Mouse (Mus musculus): ENCODE data around the gene Nos1. TPM values are rescaled to one million over a fixed set of nuclear protein-coding genes. Genes with fewer than 3 reads are reported as not detected.
"Not testable (repeated sequence)": the region's sequence is repeated elsewhere in the genome, so short reads cannot be mapped to it uniquely, and the experiment has no call there.

Nos1 gene
- polyA plus RNA-seq, 1 experiment from 2014 or later, result not detected

DNA sequence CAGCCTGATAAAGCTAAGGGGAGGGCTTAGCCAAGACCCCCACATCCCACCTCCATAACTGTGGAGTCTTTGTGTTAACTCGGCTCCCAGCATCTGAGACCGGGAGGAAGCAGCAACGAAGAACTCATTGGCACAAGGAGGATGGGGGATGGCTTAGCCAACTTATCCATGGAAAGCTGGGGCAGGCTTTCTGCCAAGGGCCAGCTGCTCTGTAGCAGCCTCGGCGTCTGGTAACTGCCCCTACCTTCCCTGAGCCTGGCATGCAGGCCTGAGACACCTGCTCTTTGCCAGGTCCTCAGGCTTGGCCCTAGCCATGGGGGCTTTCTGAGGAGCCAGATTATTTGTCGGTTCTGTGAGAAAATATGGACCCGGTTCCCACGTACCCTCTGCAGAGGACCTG, 93.0 kb downstream of the Nos1 start:
- Histone ChIP-seq H3K4me3 (ENCODE audit: low read depth, low read length) (no peak overlapping the region), H3K9ac (ENCODE audit: low read depth, low read length) (no peak overlapping the region), H3K4me1 (ENCODE audit: control insufficient read depth, insufficient read depth, low read length) (no peaks in the 10 kb centered on the region), H3K27ac (ENCODE audit: low read depth, low read length) (no peak overlapping the region), H3K9me3 (replicated peaks; ENCODE audit: control insufficient read depth, low read length) (0 out of 2 replicates have a peak, but pooled peaks cover 4% of the 10 kb centered on the region), H3K4me2 (no peak overlapping the region), H3K36me3 (ENCODE audit: control insufficient read depth, insufficient read depth, low read length) (no peaks in the 10 kb centered on the region), H3K27me3 (ENCODE audit: control insufficient read depth, insufficient read depth, low read length) (0 out of 2 replicates have a peak, but pooled peaks cover 6% of the 10 kb centered on the region)
- ATAC-seq (replicated peaks; ENCODE audit: insufficient number of reproducible peaks, low FRiP score, low TSS enrichment), result no peak
- WGBS (ENCODE audit: insufficient replicate concordance), result 76% methylated on average over 8 of the region's 8 CpGs

DNA sequence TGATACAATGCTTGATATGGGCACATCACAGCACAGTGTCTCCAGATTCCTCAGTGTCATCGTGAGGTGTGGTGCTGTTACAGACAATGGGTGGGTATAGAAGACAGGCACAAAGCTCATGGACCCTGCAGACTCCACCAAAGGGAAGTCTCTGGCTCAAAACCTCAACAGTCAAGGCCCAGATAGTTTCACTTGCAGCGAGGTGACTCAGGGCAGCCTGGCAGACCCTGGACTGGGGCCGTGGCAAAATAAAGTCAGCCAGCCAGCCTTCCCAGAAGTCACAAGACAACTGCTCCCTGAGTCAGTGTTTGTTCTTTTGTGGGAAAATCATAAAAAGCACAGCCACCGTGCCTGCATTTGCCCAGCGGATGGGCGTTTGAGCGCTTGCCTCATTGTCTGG, 93.4 kb downstream of the Nos1 start:
- H3K4me1 ChIP-seq (ENCODE audit: control insufficient read depth, insufficient read depth, low read length), result no peaks in the 10 kb centered on the region
- no peak for ATAC-seq (replicated peaks; ENCODE audit: insufficient number of reproducible peaks, low FRiP score, low TSS enrichment)
- 81% methylated on average over 7 of the region's 7 CpGs for WGBS (ENCODE audit: insufficient replicate concordance)

DNA sequence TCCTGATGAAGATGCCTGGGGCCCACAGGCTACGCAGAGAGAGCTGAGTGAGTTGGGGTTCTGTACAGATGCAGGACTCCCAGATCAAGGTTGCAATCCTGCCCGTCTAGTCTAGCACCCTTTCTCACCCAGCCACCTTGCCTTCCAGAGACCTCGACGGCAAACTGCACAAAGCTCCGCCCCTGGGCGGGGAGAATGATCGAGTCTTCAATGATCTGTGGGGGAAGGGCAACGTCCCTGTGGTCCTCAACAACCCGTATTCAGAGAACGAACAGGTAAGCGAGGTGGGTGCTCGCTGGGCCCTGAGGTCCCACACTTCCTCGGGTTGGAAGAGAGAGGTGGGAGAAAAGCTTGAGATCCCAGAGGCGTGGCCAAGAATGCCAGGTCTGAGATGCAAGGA, 98.3 kb downstream of the Nos1 start:
- Histone ChIP-seq H3K4me2 (no peak overlapping the region), H3K9me3 (replicated peaks; ENCODE audit: control insufficient read depth, low read length) (0 out of 2 replicates have a peak, but pooled peaks cover 4% of the 10 kb centered on the region), H3K4me3 (ENCODE audit: low read depth, low read length) (no peak overlapping the region), H3K4me1 (ENCODE audit: control insufficient read depth, insufficient read depth, low read length) (no peaks in the 10 kb centered on the region), H3K9ac (ENCODE audit: low read depth, low read length) (no peak overlapping the region), H3K36me3 (ENCODE audit: control insufficient read depth, insufficient read depth, low read length) (no peaks in the 10 kb centered on the region), H3K27me3 (ENCODE audit: control insufficient read depth, insufficient read depth, low read length) (no peaks in the 10 kb centered on the region), H3K27ac (ENCODE audit: low read depth, low read length) (no peak overlapping the region)
- ATAC-seq (replicated peaks; ENCODE audit: insufficient number of reproducible peaks, low FRiP score, low TSS enrichment), result no peak
- WGBS (ENCODE audit: insufficient replicate concordance), result 40% methylated on average over 14 of the region's 14 CpGs

More for the DNA sequence above, 93.4 kb downstream of the Nos1 start:
- Histone ChIP-seq H3K36me3 (ENCODE audit: control insufficient read depth, insufficient read depth, low read length) (no peaks in the 10 kb centered on the region), H3K27me3 (ENCODE audit: control insufficient read depth, insufficient read depth, low read length) (0 out of 2 replicates have a peak, but pooled peaks cover 6% of the 10 kb centered on the region), H3K4me3 (ENCODE audit: low read depth, low read length) (no peak overlapping the region), H3K27ac (ENCODE audit: low read depth, low read length) (no peak overlapping the region), H3K9me3 (replicated peaks; ENCODE audit: control insufficient read depth, low read length) (0 out of 2 replicates have a peak, but pooled peaks cover 4% of the 10 kb centered on the region), H3K9ac (ENCODE audit: low read depth, low read length) (no peak overlapping the region), H3K4me2 (no peak overlapping the region)

DNA sequence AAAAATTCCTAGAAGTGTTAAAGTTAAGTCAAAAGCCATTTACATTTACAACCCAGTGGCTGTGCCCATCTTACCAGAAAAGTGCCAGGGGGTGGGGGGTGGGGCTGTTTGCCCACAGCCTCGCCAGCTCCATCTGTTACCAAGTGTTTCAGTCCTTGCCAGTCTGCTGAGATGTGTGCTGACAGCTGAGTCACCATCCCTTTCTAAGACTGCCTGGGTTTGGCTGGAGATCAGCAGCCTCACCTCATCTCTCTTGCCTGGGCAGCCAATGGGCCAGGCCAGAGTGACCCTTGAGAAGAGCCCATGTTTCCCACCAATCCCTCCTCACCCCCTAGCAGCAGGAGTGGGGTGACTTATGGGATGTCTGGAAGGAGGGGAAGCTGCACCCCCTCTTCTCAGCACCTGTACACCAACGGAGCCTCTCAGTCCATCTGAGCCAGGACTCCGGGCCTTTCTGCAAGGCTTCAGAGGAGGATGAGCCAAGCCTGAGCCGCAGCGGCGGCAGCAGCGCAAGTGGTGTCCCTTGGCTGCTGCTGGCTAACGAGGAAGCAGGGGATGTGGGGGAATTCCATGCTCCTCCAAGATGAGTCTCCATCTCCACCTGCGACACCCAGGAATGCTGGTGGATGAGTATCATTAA, 100.2 kb downstream of the Nos1 start:
- Histone ChIP-seq H3K27me3 (ENCODE audit: control insufficient read depth, insufficient read depth, low read length) (no peaks in the 10 kb centered on the region), H3K4me3 (ENCODE audit: low read depth, low read length) (no peak overlapping the region), H3K4me2 (no peak overlapping the region), H3K36me3 (ENCODE audit: control insufficient read depth, insufficient read depth, low read length) (no peaks in the 10 kb centered on the region), H3K4me1 (ENCODE audit: control insufficient read depth, insufficient read depth, low read length) (no peaks in the 10 kb centered on the region), H3K27ac (ENCODE audit: low read depth, low read length) (no peak overlapping the region), H3K9me3 (replicated peaks; ENCODE audit: control insufficient read depth, low read length) (0 out of 2 replicates have a peak, but pooled peaks cover 4% of the 10 kb centered on the region), H3K9ac (ENCODE audit: low read depth, low read length) (no peak overlapping the region)
- WGBS (ENCODE audit: insufficient replicate concordance), result 78% methylated on average over 9 of the region's 9 CpGs
- no peak for ATAC-seq (replicated peaks; ENCODE audit: insufficient number of reproducible peaks, low FRiP score, low TSS enrichment)

DNA sequence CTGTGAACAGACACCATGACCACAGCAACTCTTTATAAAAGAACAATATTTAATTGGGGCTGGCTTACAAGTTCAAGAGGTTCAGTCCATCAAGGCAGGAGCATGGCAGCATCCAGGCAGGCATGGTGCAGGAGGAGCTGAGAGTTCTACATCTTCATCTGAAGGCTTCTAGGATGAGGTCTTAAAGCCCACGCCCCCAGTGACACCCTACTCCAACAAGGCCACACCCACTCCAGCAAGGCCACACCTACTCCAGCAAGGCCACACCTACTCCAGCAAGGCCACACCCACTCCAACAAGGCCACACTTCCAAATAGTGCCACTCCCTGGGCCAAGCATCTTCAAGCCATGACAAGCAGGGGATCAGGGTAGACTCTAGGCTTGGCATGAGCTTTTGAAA, 101.6 kb downstream of the Nos1 start:
- not testable (repeated sequence) for H3K27me3 ChIP-seq (ENCODE audit: control insufficient read depth, insufficient read depth, low read length); H3K4me2 ChIP-seq; H3K4me3 ChIP-seq (ENCODE audit: low read depth, low read length); H3K36me3 ChIP-seq (ENCODE audit: control insufficient read depth, insufficient read depth, low read length); ATAC-seq (replicated peaks; ENCODE audit: insufficient number of reproducible peaks, low FRiP score, low TSS enrichment); H3K4me1 ChIP-seq (ENCODE audit: control insufficient read depth, insufficient read depth, low read length); H3K9me3 ChIP-seq (replicated peaks; ENCODE audit: control insufficient read depth, low read length); H3K27ac ChIP-seq (ENCODE audit: low read depth, low read length); H3K9ac ChIP-seq (ENCODE audit: low read depth, low read length)
- 57% methylated on average over 1 of the region's 1 CpGs for WGBS (ENCODE audit: insufficient replicate concordance)

DNA sequence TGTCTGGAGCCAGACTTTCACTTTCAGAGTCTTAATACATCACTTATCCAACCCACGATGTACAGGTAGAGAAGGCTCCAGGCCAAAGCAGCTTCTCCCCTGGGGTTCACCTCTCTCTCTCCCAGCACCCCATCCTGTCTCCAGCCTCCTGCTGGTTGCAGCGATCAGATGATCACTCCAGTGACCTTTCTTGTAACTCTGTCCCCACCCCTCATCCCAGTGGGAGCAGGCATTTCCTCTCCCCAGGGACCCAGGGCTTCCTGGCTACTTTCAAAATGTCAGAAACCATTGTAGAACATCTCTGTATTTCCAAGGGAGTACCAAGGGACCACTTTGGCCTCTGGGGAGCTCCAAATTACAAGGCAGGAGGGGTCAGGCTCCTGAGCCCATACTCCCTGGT, 104.2 kb downstream of the Nos1 start:
- H3K36me3 ChIP-seq (ENCODE audit: control insufficient read depth, insufficient read depth, low read length), result no peaks in the 10 kb centered on the region
- H3K4me3 ChIP-seq (ENCODE audit: low read depth, low read length), result no peak overlapping the region
- H3K27ac ChIP-seq (ENCODE audit: low read depth, low read length), result no peak overlapping the region
- no peak for ATAC-seq (replicated peaks; ENCODE audit: insufficient number of reproducible peaks, low FRiP score, low TSS enrichment)
- 43% methylated on average over 2 of the region's 2 CpGs for WGBS (ENCODE audit: insufficient replicate concordance)
- no peak overlapping the region for H3K4me2 ChIP-seq
- H3K9me3 ChIP-seq (replicated peaks; ENCODE audit: control insufficient read depth, low read length), result no peaks in the 10 kb centered on the region
- H3K4me1 ChIP-seq (ENCODE audit: control insufficient read depth, insufficient read depth, low read length), result no peaks in the 10 kb centered on the region
- H3K9ac ChIP-seq (ENCODE audit: low read depth, low read length), result no peak overlapping the region
- no peaks in the 10 kb centered on the region; the same call in 1 of the 2 replicates for H3K27me3 ChIP-seq (ENCODE audit: control insufficient read depth, insufficient read depth, low read length)

DNA sequence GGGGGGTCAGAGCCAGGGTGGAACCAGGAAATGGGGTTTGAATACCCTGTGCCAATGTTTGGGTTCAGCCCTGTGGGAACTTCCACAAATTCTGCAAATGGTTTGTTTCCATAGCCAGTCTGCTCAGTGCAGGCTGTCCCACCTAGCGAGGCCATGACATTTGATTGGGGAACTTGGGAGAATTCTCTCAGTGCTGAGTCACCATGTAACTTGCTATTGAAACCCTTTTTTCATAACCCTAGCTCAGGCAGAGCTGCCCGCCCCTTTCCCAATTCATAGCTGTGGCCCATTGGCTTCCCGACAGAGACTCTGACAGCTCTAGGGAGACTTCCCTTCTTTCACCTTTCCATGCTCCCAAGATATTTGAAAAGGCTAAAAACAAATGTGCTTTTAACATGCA, 107.3 kb downstream of the Nos1 start:
- 73% methylated on average over 3 of the region's 3 CpGs for WGBS (ENCODE audit: insufficient replicate concordance)
- no peak overlapping the region for H3K27ac ChIP-seq (ENCODE audit: low read depth, low read length)
- no peak for ATAC-seq (replicated peaks; ENCODE audit: insufficient number of reproducible peaks, low FRiP score, low TSS enrichment)

DNA sequence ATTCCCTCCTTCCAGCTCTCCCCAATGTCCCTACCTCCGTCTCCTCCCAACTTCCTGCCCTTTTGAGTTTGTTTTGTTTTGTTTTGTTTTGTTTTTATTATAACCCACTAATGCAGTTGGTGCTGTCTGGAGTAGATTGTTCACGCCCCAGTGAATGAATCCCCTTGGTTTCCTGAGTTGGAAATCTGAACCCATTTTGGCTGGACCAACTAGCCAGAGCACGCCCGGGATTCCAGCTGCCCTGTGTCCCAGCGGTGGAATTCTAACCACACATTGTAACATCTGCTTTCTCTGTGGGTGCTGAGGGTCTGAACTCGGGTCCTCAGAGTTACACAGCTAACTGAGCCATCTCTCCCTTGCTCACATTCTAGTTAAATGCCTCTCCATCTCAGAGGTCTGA, 108.1 kb downstream of the Nos1 start:
- H3K4me1 ChIP-seq (ENCODE audit: control insufficient read depth, insufficient read depth, low read length), result peaks cover 1% of the 10 kb centered on the region; the same call in 1 of the 2 replicates
- peaks cover 1% of the 10 kb centered on the region; the same call in 1 of the 2 replicates for H3K27me3 ChIP-seq (ENCODE audit: control insufficient read depth, insufficient read depth, low read length)
- 58% methylated on average over 6 of the region's 6 CpGs for WGBS (ENCODE audit: insufficient replicate concordance)
- H3K36me3 ChIP-seq (ENCODE audit: control insufficient read depth, insufficient read depth, low read length), result no peaks in the 10 kb centered on the region
- ATAC-seq (replicated peaks; ENCODE audit: insufficient number of reproducible peaks, low FRiP score, low TSS enrichment), result no peak
- H3K9ac ChIP-seq (ENCODE audit: low read depth, low read length), result no peak overlapping the region
- no peak overlapping the region for H3K4me2 ChIP-seq
- no peaks in the 10 kb centered on the region for H3K9me3 ChIP-seq (replicated peaks; ENCODE audit: control insufficient read depth, low read length)
- no peak overlapping the region for H3K4me3 ChIP-seq (ENCODE audit: low read depth, low read length)
- no peak overlapping the region for H3K27ac ChIP-seq (ENCODE audit: low read depth, low read length)

More for the DNA sequence above, 107.3 kb downstream of the Nos1 start:
- Histone ChIP-seq H3K4me1 (ENCODE audit: control insufficient read depth, insufficient read depth, low read length) (no peaks in the 10 kb centered on the region), H3K4me3 (ENCODE audit: low read depth, low read length) (no peak overlapping the region), H3K27me3 (ENCODE audit: control insufficient read depth, insufficient read depth, low read length) (no peaks in the 10 kb centered on the region; the same call in 1 of the 2 replicates), H3K9me3 (replicated peaks; ENCODE audit: control insufficient read depth, low read length) (no peaks in the 10 kb centered on the region), H3K36me3 (ENCODE audit: control insufficient read depth, insufficient read depth, low read length) (no peaks in the 10 kb centered on the region), H3K9ac (ENCODE audit: low read depth, low read length) (no peak overlapping the region), H3K4me2 (no peak overlapping the region)

DNA sequence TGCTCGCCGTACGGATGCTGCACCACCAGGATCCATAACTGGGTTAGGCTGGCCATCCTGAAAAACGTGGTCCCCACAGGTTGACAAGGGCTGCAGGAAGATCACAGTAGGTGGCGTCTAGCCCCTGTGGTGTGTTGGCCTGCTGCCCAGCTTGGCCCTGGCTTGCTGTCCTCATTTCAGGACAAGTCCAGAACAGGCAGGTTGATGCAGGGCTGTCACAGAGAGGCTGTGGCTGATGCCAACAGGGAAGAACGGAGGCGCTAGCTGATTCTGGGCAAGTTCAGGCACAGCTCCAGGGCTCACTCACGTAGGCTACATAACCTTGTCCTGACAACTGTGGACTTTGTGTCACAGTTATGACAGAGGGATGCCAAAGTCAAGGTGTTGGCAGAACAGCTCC, 108.7 kb downstream of the Nos1 start:
- peaks cover 3% of the 10 kb centered on the region; the same call in 1 of the 2 replicates for H3K4me1 ChIP-seq (ENCODE audit: control insufficient read depth, insufficient read depth, low read length)
- WGBS (ENCODE audit: insufficient replicate concordance), result 70% methylated on average over 8 of the region's 8 CpGs
- H3K36me3 ChIP-seq (ENCODE audit: control insufficient read depth, insufficient read depth, low read length), result no peaks in the 10 kb centered on the region
- no peak overlapping the region for H3K4me2 ChIP-seq
- H3K27ac ChIP-seq (ENCODE audit: low read depth, low read length), result no peak overlapping the region
- no peak overlapping the region for H3K4me3 ChIP-seq (ENCODE audit: low read depth, low read length)
- no peaks in the 10 kb centered on the region for H3K9me3 ChIP-seq (replicated peaks; ENCODE audit: control insufficient read depth, low read length)
- no peak overlapping the region for H3K9ac ChIP-seq (ENCODE audit: low read depth, low read length)
- H3K27me3 ChIP-seq (ENCODE audit: control insufficient read depth, insufficient read depth, low read length), result peaks cover 2% of the 10 kb centered on the region; the same call in 1 of the 2 replicates
- ATAC-seq (replicated peaks; ENCODE audit: insufficient number of reproducible peaks, low FRiP score, low TSS enrichment), result no peak
